Mouse (Mus musculus): ENCODE data around the gene Unk.

- TF ChIP-seq CTCF (IDR thresholded peaks at IDR 0.05; ENCODE audit: insufficient read depth, low read length) = no peak
- TF ChIP-seq POLR2A (IDR thresholded peaks at IDR 0.05; ENCODE audit: borderline replicate concordance, extremely low read depth, low read depth, low read length) = no peak
Measured at GRCm38 (mm10) chr11:116106154-116106962, 76.2 kb downstream of the Unk start.

Measured in lung, adult 2 months (tissue).